Mouse (Mus musculus) large intestine, adult 2 months (tissue): ENCODE results near the gene Slc22a13. TPM values are rescaled to one million over a fixed set of nuclear protein-coding genes. Genes with fewer than 3 reads are reported as not detected.

Source experiments
- DNase-seq: peaks from one replicate; pipeline ENCODE4 v3.0.0-alpha.2; 2012; ENCODE audit warnings: low read depth, low spot score
- WGBS: fragments of 180-500 bp; shearing (Covaris S2); methylation state at CpG from one replicate; pipeline ENCODE4 v1.1.7; 2018; 5-methylcytosine and 5-hydroxymethylcytosine counted together
- polyA plus RNA-seq: library from polyadenylated mRNA; depleted of rRNA; stranded (reverse); fragments of >200 nt; gene quantifications from 2 replicates; pipeline ENCODE4 v1.2.3, GENCODE M21; 2012; rRNA removed

Slc22a13 gene
- polyA plus RNA-seq, 1 experiment = 0.06 TPM

- DNase-seq = no peak
- WGBS = 49% methylated on average over 10 of the region's 10 CpGs
Observed at GRCm38 (mm10) chr9:119145137-119145536, 63.8 kb downstream of the Slc22a13 start.

- 68% methylated on average over 8 of the region's 8 CpGs for WGBS
- no peak for DNase-seq
Observed at GRCm38 (mm10) chr9:119144696-119145095, 64.2 kb downstream of the Slc22a13 start.

- DNase-seq = no peak
- 66% methylated on average over 9 of the region's 9 CpGs for WGBS
Observed at GRCm38 (mm10) chr9:119143372-119143771, 65.5 kb downstream of the Slc22a13 start.

Other genes with a start within 250 kb of the Slc22a13 start
- gene Vill, start 156.3 kb downstream of the Slc22a13 start, polyA plus RNA-seq = 6.0 and 6.1 TPM in 2 replicates
- 48.4 and 50.9 TPM in 2 replicates for gene Plcd1, start 115.6 kb downstream of the Slc22a13 start, polyA plus RNA-seq
- 0.40 and 0.43 TPM in 2 replicates for gene Dlec1, start 106.6 kb downstream of the Slc22a13 start, polyA plus RNA-seq
- 2.2 and 4.5 TPM in 2 replicates for gene Acaa1b, start 52.0 kb downstream of the Slc22a13 start, polyA plus RNA-seq
- not detected in 2 replicates for gene Gm47289, start 49.9 kb downstream of the Slc22a13 start, polyA plus RNA-seq
- gene Oxsr1, start 113.3 kb upstream of the Slc22a13 start, polyA plus RNA-seq = 14.2 and 18.4 TPM in 2 replicates
- 162 and 266 TPM in 2 replicates for gene Acaa1a, start 130.6 kb upstream of the Slc22a13 start, polyA plus RNA-seq
- 25.7 and 27.1 TPM in 2 replicates for gene Myd88, start 132.3 kb upstream of the Slc22a13 start, polyA plus RNA-seq
- gene Xylb, start 148.3 kb upstream of the Slc22a13 start, polyA plus RNA-seq = 4.4 and 13.0 TPM in 2 replicates
- gene Slc22a14, start 156.5 kb upstream of the Slc22a13 start, polyA plus RNA-seq = 0.17 TPM in 1 of 2 replicates, not detected in the other
- gene Acvr2b, start 193.0 kb upstream of the Slc22a13 start, polyA plus RNA-seq = 1.8 and 4.0 TPM in 2 replicates
- gene Exog, start 235.8 kb upstream of the Slc22a13 start, polyA plus RNA-seq = 3.2 and 4.0 TPM in 2 replicates